Mouse (Mus musculus): ENCODE results near the gene Haus3. TPM values are rescaled to one million over a fixed set of nuclear protein-coding genes. Genes with fewer than 3 reads are reported as not detected.

The Haus3 gene
- polyA plus RNA-seq, 1 experiment = 47.6 TPM

DNA sequence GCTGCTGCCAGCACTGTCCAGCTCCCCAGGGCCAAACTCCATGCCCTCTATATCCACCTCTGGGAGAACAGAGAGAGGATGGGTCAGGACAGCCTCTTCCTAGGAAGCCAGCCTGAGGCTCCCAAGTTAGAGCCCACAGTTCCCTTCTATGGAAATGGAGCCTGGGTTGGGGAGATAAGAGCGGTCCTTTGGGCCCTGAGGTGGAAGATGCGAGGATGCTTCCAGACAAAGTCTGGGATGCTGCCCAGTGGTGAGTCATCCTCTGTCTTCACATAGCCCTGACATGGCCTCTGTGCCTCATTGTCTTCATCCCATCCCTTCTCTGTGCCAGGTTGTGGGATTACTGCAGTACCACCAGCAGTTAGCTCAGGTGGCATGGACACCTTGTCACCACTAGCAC, 7.8 kb upstream of the Haus3 start:
- Histone ChIP-seq H3K9me3 (replicated peaks; ENCODE audit: control insufficient read depth, insufficient read depth, low read length, poor library complexity, severe bottlenecking) (no peaks in the 10 kb centered on the region), H3K27me3 (ENCODE audit: control insufficient read depth, insufficient read depth, low read length, poor library complexity, severe bottlenecking) (no peaks in the 10 kb centered on the region), H3K36me3 (ENCODE audit: control insufficient read depth, insufficient read depth, low read length, poor library complexity, severe bottlenecking) (no peaks in the 10 kb centered on the region), H3K9ac (ENCODE audit: low read depth, poor library complexity, severe bottlenecking) (no peak overlapping the region), H3K27ac (ENCODE audit: insufficient read depth, low read length) (no peak overlapping the region), H3K4me1 (ENCODE audit: control insufficient read depth, insufficient read depth, low read length) (no peaks in the 10 kb centered on the region), H3K4me3 (ENCODE audit: low read depth, low read length) (no peak overlapping the region)
- TF ChIP-seq CTCF (IDR thresholded peaks at IDR 0.05; ENCODE audit: low read depth, low read length) = no peak
- no peak for TF ChIP-seq POLR2A (IDR thresholded peaks at IDR 0.05; ENCODE audit: insufficient read depth, low read length)
- no peak for TF ChIP-seq EP300 (IDR thresholded peaks at IDR 0.05; ENCODE audit: insufficient read depth, low read depth, low read length)

DNA sequence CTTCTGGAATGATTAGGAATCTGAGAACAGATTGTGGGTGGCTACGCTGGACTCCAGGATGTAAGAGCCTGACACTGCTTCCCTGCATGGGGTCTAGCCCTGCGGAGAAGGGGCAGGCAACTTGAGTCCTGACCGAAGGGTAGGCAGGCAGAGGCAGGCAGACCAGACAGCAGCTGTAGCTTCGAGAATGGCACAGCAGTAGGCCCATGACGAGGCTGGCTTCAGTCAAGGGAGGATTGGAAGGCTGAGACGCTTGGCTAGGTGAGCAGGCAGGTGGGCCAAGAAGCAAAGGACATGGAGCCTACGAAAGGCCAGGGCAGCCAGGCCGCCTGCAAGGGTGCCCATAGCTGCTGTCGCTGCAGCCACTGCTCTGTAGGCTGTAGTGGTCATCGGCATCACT, 7.4 kb upstream of the Haus3 start:
- Histone ChIP-seq H3K4me3 (ENCODE audit: low read depth, low read length) (no peak overlapping the region), H3K9ac (ENCODE audit: low read depth, poor library complexity, severe bottlenecking) (no peak overlapping the region), H3K27me3 (ENCODE audit: control insufficient read depth, insufficient read depth, low read length, poor library complexity, severe bottlenecking) (no peaks in the 10 kb centered on the region), H3K27ac (ENCODE audit: insufficient read depth, low read length) (no peak overlapping the region), H3K4me1 (ENCODE audit: control insufficient read depth, insufficient read depth, low read length) (no peaks in the 10 kb centered on the region), H3K36me3 (ENCODE audit: control insufficient read depth, insufficient read depth, low read length, poor library complexity, severe bottlenecking) (no peaks in the 10 kb centered on the region), H3K9me3 (replicated peaks; ENCODE audit: control insufficient read depth, insufficient read depth, low read length, poor library complexity, severe bottlenecking) (no peaks in the 10 kb centered on the region)
- TF ChIP-seq POLR2A (IDR thresholded peaks at IDR 0.05; ENCODE audit: insufficient read depth, low read length) (no peak), CTCF (IDR thresholded peaks at IDR 0.05; ENCODE audit: low read depth, low read length) (no peak), EP300 (IDR thresholded peaks at IDR 0.05; ENCODE audit: insufficient read depth, low read depth, low read length) (no peak)

DNA sequence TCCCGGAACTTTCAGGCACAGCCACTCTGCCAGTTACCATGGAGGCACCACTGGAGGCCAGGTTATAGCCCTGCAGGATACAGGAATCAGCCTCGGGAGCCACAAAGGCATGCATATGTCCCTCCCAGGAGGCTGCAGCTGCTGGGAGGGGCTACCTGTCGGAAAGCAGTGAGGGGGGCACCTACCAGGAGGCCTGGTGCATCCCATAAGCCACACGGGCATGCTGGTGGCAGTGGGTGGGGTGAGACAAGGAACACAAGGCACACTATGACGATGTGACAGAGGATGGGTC, 6.0 kb upstream of the Haus3 start:
- Histone ChIP-seq H3K9ac (ENCODE audit: low read depth, poor library complexity, severe bottlenecking) (no peak overlapping the region), H3K4me1 (ENCODE audit: control insufficient read depth, insufficient read depth, low read length) (no peaks in the 10 kb centered on the region), H3K9me3 (replicated peaks; ENCODE audit: control insufficient read depth, insufficient read depth, low read length, poor library complexity, severe bottlenecking) (no peaks in the 10 kb centered on the region), H3K4me3 (ENCODE audit: low read depth, low read length) (no peak overlapping the region), H3K27ac (ENCODE audit: insufficient read depth, low read length) (no peak overlapping the region), H3K36me3 (ENCODE audit: control insufficient read depth, insufficient read depth, low read length, poor library complexity, severe bottlenecking) (no peaks in the 10 kb centered on the region), H3K27me3 (ENCODE audit: control insufficient read depth, insufficient read depth, low read length, poor library complexity, severe bottlenecking) (no peaks in the 10 kb centered on the region)
- TF ChIP-seq POLR2A (IDR thresholded peaks at IDR 0.05; ENCODE audit: insufficient read depth, low read length) = no peak

DNA sequence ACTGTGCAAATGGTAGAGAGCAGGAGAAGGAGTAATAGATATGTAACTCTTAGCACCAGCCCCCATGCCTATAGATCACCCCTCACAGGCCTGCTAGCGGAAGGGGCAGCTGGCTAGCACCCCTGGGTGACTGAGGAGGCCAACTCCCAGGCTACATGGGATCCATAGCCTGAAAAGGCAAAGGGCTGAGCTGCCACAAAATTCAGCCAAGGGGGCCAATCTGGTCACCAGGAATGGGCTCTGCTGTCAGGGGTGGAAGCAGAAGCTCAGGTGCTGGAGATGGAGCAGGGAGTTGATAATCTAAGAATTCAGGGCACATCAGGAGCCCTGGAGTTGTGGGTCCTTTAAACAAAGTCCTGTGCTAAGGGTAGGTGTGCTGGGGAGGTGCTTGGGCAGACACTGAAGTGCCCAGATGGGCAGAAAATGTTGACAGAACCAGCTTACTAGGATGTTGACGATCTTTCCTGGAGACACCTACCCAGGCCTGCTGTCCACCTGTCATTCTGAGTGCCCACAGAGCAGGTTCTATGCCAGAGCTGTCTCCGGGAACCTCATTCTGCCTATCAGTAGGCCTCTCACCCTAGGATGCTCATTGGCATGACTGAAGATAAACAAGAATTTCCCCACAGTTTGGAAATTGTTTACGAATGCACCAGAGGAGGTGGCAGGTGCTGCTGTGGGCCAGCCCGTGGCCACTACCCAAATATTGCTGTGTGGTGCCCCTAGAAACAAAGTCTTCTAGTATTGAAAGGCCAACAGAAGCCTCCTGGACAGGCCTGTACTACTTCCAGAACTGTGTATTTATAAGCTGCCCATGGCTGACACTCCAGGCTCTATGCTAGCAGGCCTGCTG, 5.4 kb upstream of the Haus3 start:
- no peaks in the 10 kb centered on the region for H3K36me3 ChIP-seq (ENCODE audit: control insufficient read depth, insufficient read depth, low read length, poor library complexity, severe bottlenecking)
- no peak for TF ChIP-seq CTCF (IDR thresholded peaks at IDR 0.05; ENCODE audit: low read depth, low read length)
- no peak for TF ChIP-seq POLR2A (IDR thresholded peaks at IDR 0.05; ENCODE audit: insufficient read depth, low read length)
- no peak for TF ChIP-seq EP300 (IDR thresholded peaks at IDR 0.05; ENCODE audit: insufficient read depth, low read depth, low read length)
- no peaks in the 10 kb centered on the region for H3K27me3 ChIP-seq (ENCODE audit: control insufficient read depth, insufficient read depth, low read length, poor library complexity, severe bottlenecking)
- H3K9ac ChIP-seq (ENCODE audit: low read depth, poor library complexity, severe bottlenecking) = no peak overlapping the region
- H3K9me3 ChIP-seq (replicated peaks; ENCODE audit: control insufficient read depth, insufficient read depth, low read length, poor library complexity, severe bottlenecking) = no peaks in the 10 kb centered on the region
- no peaks in the 10 kb centered on the region for H3K4me1 ChIP-seq (ENCODE audit: control insufficient read depth, insufficient read depth, low read length)
- no peak overlapping the region for H3K27ac ChIP-seq (ENCODE audit: insufficient read depth, low read length)
- H3K4me3 ChIP-seq (ENCODE audit: low read depth, low read length) = no peak overlapping the region

DNA sequence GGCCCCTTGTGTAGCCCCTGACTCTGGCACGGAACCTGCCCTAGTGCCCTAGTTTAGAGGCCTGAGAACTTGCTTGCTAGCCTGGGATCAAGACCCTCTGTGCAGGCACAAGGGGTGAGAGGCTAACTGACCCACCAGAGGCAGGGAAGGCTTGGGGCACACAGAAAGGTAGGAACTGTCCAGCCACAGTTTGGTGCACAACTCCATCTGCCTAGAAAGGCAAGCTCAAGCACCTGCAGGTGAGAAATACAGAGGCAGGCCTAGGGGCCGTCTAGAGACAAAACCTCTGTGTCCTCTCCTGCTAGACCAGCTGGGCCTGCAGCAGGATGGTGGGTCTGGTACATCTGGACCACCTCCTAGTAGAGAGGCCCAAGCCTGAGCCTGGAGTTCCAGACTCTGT, 4.7 kb upstream of the Haus3 start:
- Histone ChIP-seq H3K4me1 (ENCODE audit: control insufficient read depth, insufficient read depth, low read length) (no peaks in the 10 kb centered on the region), H3K27ac (ENCODE audit: insufficient read depth, low read length) (no peak overlapping the region), H3K36me3 (ENCODE audit: control insufficient read depth, insufficient read depth, low read length, poor library complexity, severe bottlenecking) (no peaks in the 10 kb centered on the region), H3K27me3 (ENCODE audit: control insufficient read depth, insufficient read depth, low read length, poor library complexity, severe bottlenecking) (no peaks in the 10 kb centered on the region), H3K9ac (ENCODE audit: low read depth, poor library complexity, severe bottlenecking) (no peak overlapping the region), H3K9me3 (replicated peaks; ENCODE audit: control insufficient read depth, insufficient read depth, low read length, poor library complexity, severe bottlenecking) (no peaks in the 10 kb centered on the region), H3K4me3 (ENCODE audit: low read depth, low read length) (no peak overlapping the region)
- TF ChIP-seq EP300 (IDR thresholded peaks at IDR 0.05; ENCODE audit: insufficient read depth, low read depth, low read length) = no peak
- no peak for TF ChIP-seq POLR2A (IDR thresholded peaks at IDR 0.05; ENCODE audit: insufficient read depth, low read length)
- no peak for TF ChIP-seq CTCF (IDR thresholded peaks at IDR 0.05; ENCODE audit: low read depth, low read length)

DNA sequence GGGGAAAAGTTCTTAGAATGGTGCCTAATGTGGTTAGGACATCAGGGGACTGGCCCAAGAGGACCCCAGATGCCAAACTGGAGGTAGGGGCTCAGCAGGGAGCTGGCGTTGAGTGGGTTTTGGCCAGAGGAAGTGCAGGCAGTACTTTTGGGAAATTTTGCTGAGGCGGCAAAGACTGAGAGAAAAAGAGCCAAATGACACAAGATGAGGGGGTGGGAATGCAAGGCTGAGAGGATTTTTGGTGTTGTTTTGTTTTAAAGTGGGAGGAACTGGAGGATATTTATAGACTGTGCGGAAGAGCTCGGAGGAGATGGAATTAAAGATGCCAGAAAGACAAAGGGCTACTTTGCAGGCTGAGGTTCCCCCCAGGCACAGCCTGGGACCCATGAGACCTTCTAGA, 1.4 kb upstream of the Haus3 start:
- H3K9ac ChIP-seq (ENCODE audit: low read depth, poor library complexity, severe bottlenecking) = no peak overlapping the region; the same call in 1 of the 2 replicates
- no peaks in the 10 kb centered on the region for H3K27me3 ChIP-seq (ENCODE audit: control insufficient read depth, insufficient read depth, low read length, poor library complexity, severe bottlenecking)
- H3K4me3 ChIP-seq (ENCODE audit: low read depth, low read length) = no peak overlapping the region
- no peaks in the 10 kb centered on the region for H3K9me3 ChIP-seq (replicated peaks; ENCODE audit: control insufficient read depth, insufficient read depth, low read length, poor library complexity, severe bottlenecking)
- H3K27ac ChIP-seq (ENCODE audit: insufficient read depth, low read length) = no peak overlapping the region
- TF ChIP-seq EP300 (IDR thresholded peaks at IDR 0.05; ENCODE audit: insufficient read depth, low read depth, low read length) (no peak), POLR2A (IDR thresholded peaks at IDR 0.05; ENCODE audit: insufficient read depth, low read length) (no peak), CTCF (IDR thresholded peaks at IDR 0.05; ENCODE audit: low read depth, low read length) (no peak)
- H3K36me3 ChIP-seq (ENCODE audit: control insufficient read depth, insufficient read depth, low read length, poor library complexity, severe bottlenecking) = no peaks in the 10 kb centered on the region
- no peaks in the 10 kb centered on the region for H3K4me1 ChIP-seq (ENCODE audit: control insufficient read depth, insufficient read depth, low read length)

Measured in ES-Bruce4 (cell line).